ENCODE assay signal across 23 mouse cellular contexts in the genomic region with DNA sequence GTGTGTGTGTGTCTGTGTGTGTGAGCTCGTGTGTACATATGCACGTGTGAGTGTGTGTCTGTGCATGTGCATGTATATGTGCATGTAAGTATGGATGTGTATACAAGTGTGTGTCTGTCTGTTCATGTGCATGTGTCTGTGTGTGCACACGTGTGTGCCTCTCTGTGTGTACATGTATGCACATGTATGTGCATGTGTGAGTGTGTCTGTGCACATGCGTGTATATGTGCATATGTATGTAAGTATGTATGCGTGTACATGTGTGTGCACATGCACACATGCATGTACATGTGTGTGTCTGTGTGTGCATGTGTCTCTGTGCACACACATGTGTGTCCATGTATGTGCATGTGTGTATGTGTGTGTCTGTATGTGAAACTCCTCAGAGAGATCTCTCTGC. TPM values are rescaled to one million over a fixed set of nuclear protein-coding genes. Genes with fewer than 3 reads are reported as not detected.
DNase-seq lines count a peak whose midpoint lies in the region; ATAC-seq and TF ChIP-seq lines count a peak whose summit lies in the region.
"Had no signal": no experiment of that assay in that cellular context is flagged by ENCODE, and none has a peak within 500 bp of the region (broad histone marks: within the 10 kb centered on the region; RNA-seq: fewer than 3 reads in every experiment).

No protein-coding gene starts in this region.

- ATAC-seq in liver, embryonic 11.5 days (replicated peaks; ENCODE audit: low FRiP score) = no peak
- no peak for ATAC-seq in liver, postnatal 0 days
- no peak for ATAC-seq in midbrain, embryonic 16.5 days
- ATAC-seq: forebrain, embryonic 13.5 days; forebrain, embryonic 16.5 days had no signal

- no peak overlapping the region for H3K9ac ChIP-seq in liver, embryonic 11.5 days (ENCODE audit: low read depth, low read length)
- H3K9ac ChIP-seq in liver, postnatal 0 days (replicated peaks) = no peak overlapping the region
- no peak overlapping the region for H3K9ac ChIP-seq in midbrain, embryonic 16.5 days (ENCODE audit: low read depth, low read length)
- H3K9ac ChIP-seq: forebrain, embryonic 13.5 days; hindbrain, embryonic 12.5 days; hindbrain, embryonic 15.5 days had no signal

- no peak overlapping the region for H3K4me3 ChIP-seq in liver, embryonic 11.5 days (ENCODE audit: low read depth, low read length)
- no peak overlapping the region for H3K4me3 ChIP-seq in liver, postnatal 0 days (ENCODE audit: low read depth, low read length)
- H3K4me3 ChIP-seq in midbrain, embryonic 16.5 days (ENCODE audit: low read depth, low read length) = no peak overlapping the region
- no peak overlapping the region for H3K4me3 ChIP-seq in limb, embryonic 10.5 days
- H3K4me3 ChIP-seq: forebrain, embryonic 10.5 days; forebrain, embryonic 13.5 days; hindbrain, embryonic 12.5 days; hindbrain, embryonic 15.5 days had no signal

- H3K36me3 ChIP-seq in liver, embryonic 11.5 days (ENCODE audit: control insufficient read depth, insufficient read depth, low read length) = no peaks in the 10 kb centered on the region
- H3K36me3 ChIP-seq in liver, postnatal 0 days (replicated peaks; ENCODE audit: insufficient read depth, low read length) = no peaks in the 10 kb centered on the region
- H3K36me3 ChIP-seq in splenic B cell, adult 2 months (ENCODE audit: control insufficient read depth, insufficient read depth, low read length, poor library complexity, severe bottlenecking) = no peaks in the 10 kb centered on the region
- no peaks in the 10 kb centered on the region for H3K36me3 ChIP-seq in midbrain, embryonic 16.5 days (ENCODE audit: control insufficient read depth, insufficient read depth, low read length)
- no peaks in the 10 kb centered on the region for H3K36me3 ChIP-seq in limb, embryonic 10.5 days
- H3K36me3 ChIP-seq: forebrain, embryonic 10.5 days; G1E; hindbrain, embryonic 12.5 days; hindbrain, embryonic 15.5 days had no signal

- no peaks in the 10 kb centered on the region for H3K9me3 ChIP-seq in liver, embryonic 11.5 days (ENCODE audit: control insufficient read depth, low read length)
- no peaks in the 10 kb centered on the region for H3K9me3 ChIP-seq in liver, postnatal 0 days (ENCODE audit: low read length)
- H3K9me3 ChIP-seq in midbrain, embryonic 16.5 days (replicated peaks; ENCODE audit: control insufficient read depth, low read length, poor library complexity, severe bottlenecking) = no peaks in the 10 kb centered on the region
- H3K9me3 ChIP-seq in limb, embryonic 10.5 days (replicated peaks) = no peaks in the 10 kb centered on the region
- H3K9me3 ChIP-seq: forebrain, embryonic 10.5 days; forebrain, embryonic 13.5 days; hindbrain, embryonic 12.5 days; hindbrain, embryonic 15.5 days had no signal

- no peak for TF ChIP-seq CTCF in liver, postnatal 0 days (IDR thresholded peaks at IDR 0.05; ENCODE audit: low read depth)

- no peak overlapping the region; the same call in 1 of the 2 replicates for H3K27ac ChIP-seq in liver, embryonic 11.5 days (ENCODE audit: low read depth, low read length)
- no peak overlapping the region for H3K27ac ChIP-seq in liver, postnatal 0 days (ENCODE audit: low read depth)
- no peak overlapping the region for H3K27ac ChIP-seq in midbrain, embryonic 16.5 days (ENCODE audit: low read length)
- no peak overlapping the region for H3K27ac ChIP-seq in limb, embryonic 10.5 days
- H3K27ac ChIP-seq: forebrain, embryonic 10.5 days; forebrain, embryonic 13.5 days; hindbrain, embryonic 12.5 days; hindbrain, embryonic 15.5 days had no signal

- TF ChIP-seq EP300 in liver, postnatal 0 days (IDR thresholded peaks at IDR 0.05; ENCODE audit: low read depth) = no peak

- H3K4me1 ChIP-seq in liver, embryonic 11.5 days (replicated peaks; ENCODE audit: control insufficient read depth, insufficient read depth, low read length) = peaks cover 15% of the 10 kb centered on the region
- peaks cover 20% of the 10 kb centered on the region for H3K4me1 ChIP-seq in liver, postnatal 0 days (ENCODE audit: insufficient read depth)
- H3K4me1 ChIP-seq in midbrain, embryonic 16.5 days (ENCODE audit: control insufficient read depth, insufficient read depth, low read length) = peaks cover 7% of the 10 kb centered on the region
- peaks cover 12% of the 10 kb centered on the region for H3K4me1 ChIP-seq in limb, embryonic 10.5 days

- H3K27me3 ChIP-seq in liver, embryonic 11.5 days (replicated peaks; ENCODE audit: control insufficient read depth, insufficient read depth, low read length) = no peaks in the 10 kb centered on the region
- H3K27me3 ChIP-seq in liver, postnatal 0 days (ENCODE audit: insufficient read depth, low read length) = no peaks in the 10 kb centered on the region
- no peaks in the 10 kb centered on the region for H3K27me3 ChIP-seq in splenic B cell, adult 2 months (ENCODE audit: control insufficient read depth, insufficient read depth, low read length, poor library complexity, severe bottlenecking)
- no peaks in the 10 kb centered on the region for H3K27me3 ChIP-seq in midbrain, embryonic 16.5 days (ENCODE audit: control insufficient read depth, insufficient read depth, low read depth, low read length)
- no peaks in the 10 kb centered on the region for H3K27me3 ChIP-seq in limb, embryonic 10.5 days (ENCODE audit: low read depth, poor library complexity, severe bottlenecking)
- H3K27me3 ChIP-seq: CH12.LX; forebrain, embryonic 13.5 days; hindbrain, embryonic 12.5 days; hindbrain, embryonic 15.5 days had no signal

- WGBS in liver, embryonic 11.5 days = 87% methylated on average over 5 of the region's 5 CpGs
- WGBS in liver, postnatal 0 days (ENCODE audit: insufficient replicate concordance) = 82% methylated on average over 5 of the region's 5 CpGs
- WGBS in midbrain, embryonic 16.5 days = 98% methylated on average over 5 of the region's 5 CpGs
- 96% methylated on average over 5 of the region's 5 CpGs for WGBS in limb, embryonic 10.5 days

- H3K4me2 ChIP-seq in liver, embryonic 11.5 days = peak overlapping the region; percentile 12; the same call in 1 of the 2 replicates
- no peak overlapping the region for H3K4me2 ChIP-seq in liver, postnatal 0 days (ENCODE audit: low read depth, low read length)
- no peak overlapping the region for H3K4me2 ChIP-seq in midbrain, embryonic 16.5 days (ENCODE audit: low read length)
- H3K4me2 ChIP-seq: forebrain, embryonic 13.5 days; heart, embryonic 11.5 days; hindbrain, embryonic 12.5 days; hindbrain, embryonic 15.5 days had no signal

- DNase-seq in liver, embryonic 11.5 days (ENCODE audit: low spot score) = no peak
- DNase-seq in liver, postnatal 0 days = no peak
- peak; percentile 37 for DNase-seq in CD4-positive helper T cell, adult 2 months (ENCODE audit: low read depth, low spot score)
- DNase-seq in induced T-regulatory cell, adult 2 months (ENCODE audit: low read depth) = peak; percentile 18
- DNase-seq in splenic B cell, adult 2 months (ENCODE audit: low read depth, low spot score) = peak; percentile 38
- no peak for DNase-seq in limb, embryonic 10.5 days (ENCODE audit: low spot score)
- DNase-seq: adrenal gland, adult 2 months; adrenal gland, postnatal 14 days; cerebellum, adult 11-12 months; cerebellum, adult 8-10 months; cerebellum, postnatal 10 days; cerebellum, postnatal 36 days; embryo, embryonic 11 days; gastrocnemius, postnatal 14 days had no signal

RNA-seq across cellular contexts. Expression of a gene that starts 55.6 kb away (rescaled TPM):
- 92.3 and 92.8 TPM in 2 replicates for polyA plus RNA-seq in liver, embryonic 11.5 days (2014; fragmentation: Nextera tagmentation; extraction: Ambion mirVana)
- polyA plus RNA-seq in liver, postnatal 0 days (2015; fragmentation: Nextera tagmentation; extraction: Ambion mirVana) = 41.0 and 48.0 TPM in 2 replicates
- 86.8 and 90.8 TPM in 2 replicates for polyA plus RNA-seq in midbrain, embryonic 16.5 days (2015; fragmentation: Nextera tagmentation; extraction: Ambion mirVana)
- 78.5 and 80.8 TPM in 2 replicates for polyA plus RNA-seq in limb, embryonic 10.5 days (2016; fragmentation: Nextera tagmentation; extraction: Ambion mirVana)

Comparison
In these comparisons a context has a peak if more than half of its experiments do, and no peak if none do; other contexts are left out.
1. DNase-seq: peak in CD4-positive helper T cell, adult 2 months (single experiment), induced T-regulatory cell, adult 2 months (single experiment) and splenic B cell, adult 2 months (single experiment); none in liver, embryonic 11.5 days (single experiment), liver, postnatal 0 days (single experiment) and limb, embryonic 10.5 days (single experiment).